In genomic region chr2:7270051-7270450, GRCm38 (mm10) we compare ENCODE assay signal across 8 mouse cellular contexts.
DNase-seq lines count a peak whose midpoint lies in the region; ATAC-seq and TF ChIP-seq lines count a peak whose summit lies in the region.

No protein-coding gene starts in this region.

- H3K4me3 ChIP-seq in CH12.LX (replicated peaks in 1 of 3; ENCODE audit: low read depth in 2 of 3, low read length in 2 of 3, poor library complexity in 1 of 3): no peak overlapping the region
- no peak overlapping the region for H3K4me3 ChIP-seq in gastrocnemius, adult 2 months
- H3K4me3 ChIP-seq in hindbrain, embryonic 10.5 days: no peak overlapping the region
- no peak overlapping the region for H3K4me3 ChIP-seq in forebrain, embryonic 16.5 days (replicated peaks; ENCODE audit: low read length)
- H3K4me3 ChIP-seq in midbrain, embryonic 13.5 days (replicated peaks): no peak overlapping the region

- H3K79me2 ChIP-seq in CH12.LX (replicated peaks; ENCODE audit: control insufficient read depth, extremely low read depth, insufficient read depth, poor library complexity, severe bottlenecking): no peaks in the 10 kb centered on the region

- no peak overlapping the region for H3K9ac ChIP-seq in CH12.LX (ENCODE audit: insufficient read depth, low read depth)
- H3K9ac ChIP-seq in forebrain, embryonic 16.5 days (replicated peaks; ENCODE audit: low read depth, low read length): no peak overlapping the region
- no peak overlapping the region for H3K9ac ChIP-seq in midbrain, embryonic 13.5 days (replicated peaks)

- TF ChIP-seq POLR2A in CH12.LX (IDR thresholded peaks at IDR 0.05; ENCODE audit: low read depth, low read length): no peak

- DNase-seq in CH12.LX (ENCODE audit: extremely low read depth): peak; percentile 9
- peak; percentile 28 for DNase-seq in gastrocnemius, adult 2 months
- peak; percentile 57 to 95 for DNase-seq in left cerebral cortex, adult 8-10 months (ENCODE audit: low spot score in 2 of 2)
- peak; percentile 90 to 93 for DNase-seq in right cerebral cortex, postnatal 36 days (ENCODE audit: low spot score in 2 of 2)
- DNase-seq in hindbrain, embryonic 10.5 days (ENCODE audit: low spot score): no peak
- no peak for DNase-seq in cerebellum, postnatal 25 days

- in situ Hi-C loops in CH12.LX (cut with MboI; ENCODE audit: low pct_ligation_motif_present, low pct_unique_long_range_greater_than_20kb, low sequenced_read_pairs): no loop called here

- no peak for TF ChIP-seq EP300 in CH12.LX (IDR thresholded peaks at IDR 0.05; ENCODE audit: low read length)

- no peaks in the 10 kb centered on the region for H3K9me3 ChIP-seq in CH12.LX (replicated peaks; ENCODE audit: low read length)
- no peaks in the 10 kb centered on the region for H3K9me3 ChIP-seq in hindbrain, embryonic 10.5 days
- no peaks in the 10 kb centered on the region for H3K9me3 ChIP-seq in forebrain, embryonic 16.5 days (ENCODE audit: control insufficient read depth, low read length)
- no peaks in the 10 kb centered on the region for H3K9me3 ChIP-seq in midbrain, embryonic 13.5 days

- no peaks in the 10 kb centered on the region for H3K27me3 ChIP-seq in CH12.LX (replicated peaks)
- no peaks in the 10 kb centered on the region for H3K27me3 ChIP-seq in hindbrain, embryonic 10.5 days (ENCODE audit: insufficient read depth, poor library complexity, severe bottlenecking)
- no peaks in the 10 kb centered on the region for H3K27me3 ChIP-seq in forebrain, embryonic 16.5 days (replicated peaks; ENCODE audit: control insufficient read depth, insufficient read depth, low read length)
- no peaks in the 10 kb centered on the region for H3K27me3 ChIP-seq in midbrain, embryonic 13.5 days

- no peak for TF ChIP-seq RAD21 in CH12.LX (IDR thresholded peaks at IDR 0.05; ENCODE audit: low read depth, low read length)

- no peak overlapping the region for H3K4me2 ChIP-seq in CH12.LX (ENCODE audit: insufficient read depth, low read depth, poor library complexity, severe bottlenecking)
- H3K4me2 ChIP-seq in forebrain, embryonic 16.5 days (ENCODE audit: low read length): no peak overlapping the region
- H3K4me2 ChIP-seq in midbrain, embryonic 13.5 days (replicated peaks): no peak overlapping the region

- dilution Hi-C loops in CH12.LX (cut with MboI; ENCODE audit: extremely low pct_ligation_motif_present, extremely low pct_unique_long_range_greater_than_20kb, low sequenced_read_pairs): no loop called here

- no peaks in the 10 kb centered on the region for H3K36me3 ChIP-seq in CH12.LX (replicated peaks in 1 of 2; ENCODE audit: control insufficient read depth in 1 of 2, insufficient read depth in 1 of 2, low read length in 1 of 2)
- no peaks in the 10 kb centered on the region for H3K36me3 ChIP-seq in hindbrain, embryonic 10.5 days
- no peaks in the 10 kb centered on the region for H3K36me3 ChIP-seq in forebrain, embryonic 16.5 days (ENCODE audit: control insufficient read depth, insufficient read depth)
- no peaks in the 10 kb centered on the region for H3K36me3 ChIP-seq in midbrain, embryonic 13.5 days

- H3K27ac ChIP-seq in CH12.LX (ENCODE audit: insufficient read depth, low read depth): no peak overlapping the region
- no peak overlapping the region for H3K27ac ChIP-seq in gastrocnemius, adult 2 months
- H3K27ac ChIP-seq in hindbrain, embryonic 10.5 days: no peak overlapping the region
- no peak overlapping the region for H3K27ac ChIP-seq in forebrain, embryonic 16.5 days (ENCODE audit: low read length)
- H3K27ac ChIP-seq in midbrain, embryonic 13.5 days: no peak overlapping the region

- no peak for ATAC-seq in forebrain, embryonic 16.5 days
- ATAC-seq in midbrain, embryonic 13.5 days: no peak

- no peak for TF ChIP-seq CTCF in CH12.LX (conservative IDR thresholded peaks at IDR 0.05 in 1 of 2, IDR thresholded peaks at IDR 0.05 in 1 of 2; ENCODE audit: low read depth in 2 of 2, low read length in 2 of 2)
- no peak for TF ChIP-seq CTCF in gastrocnemius, adult 2 months (IDR thresholded peaks at IDR 0.05)

- peaks cover 0 to 3% of the 10 kb centered on the region in 2 experiments; a peak in 1 of 4 replicates for H3K4me1 ChIP-seq in CH12.LX (ENCODE audit: control insufficient read depth in 1 of 2, insufficient read depth in 2 of 2)
- H3K4me1 ChIP-seq in hindbrain, embryonic 10.5 days (replicated peaks): peaks cover 4% of the 10 kb centered on the region; the same call in 1 of the 2 replicates
- no peaks in the 10 kb centered on the region; the same call in 1 of the 2 replicates for H3K4me1 ChIP-seq in forebrain, embryonic 16.5 days (replicated peaks; ENCODE audit: control insufficient read depth, insufficient read depth, low read length)
- H3K4me1 ChIP-seq in midbrain, embryonic 13.5 days (replicated peaks): no peaks in the 10 kb centered on the region

- intact Hi-C loops in gastrocnemius, adult 2 months (cut with DNase I): no loop called here

- 77% methylated on average over 7 of the region's 7 CpGs for WGBS in hindbrain, embryonic 10.5 days
- 81% methylated on average over 7 of the region's 7 CpGs for WGBS in forebrain, embryonic 16.5 days
- WGBS in midbrain, embryonic 13.5 days: 84% methylated on average over 7 of the region's 7 CpGs

TF ChIP-seq in CH12.LX, 34 proteins besides CTCF, POLR2A, EP300 and RAD21:
- 0 out of 2 replicates have a peak, but pooled peaks have one; percentile 30 for TF ChIP-seq MXI1 (IDR thresholded peaks at IDR 0.05; ENCODE audit: low read depth, low read length)
- TF ChIP-seq MYC (IDR thresholded peaks at IDR 0.05; ENCODE audit: low read depth, low read length): 0 out of 2 replicates have a peak, but pooled peaks have one; percentile 17
- TF ChIP-seq TCF12 (IDR thresholded peaks at IDR 0.05; ENCODE audit: low read depth, low read length): no peak

Comparison
In these comparisons a context has a peak if more than half of its experiments do, and no peak if none do; other contexts are left out.
1. DNase-seq: peak in CH12.LX (single experiment), gastrocnemius, adult 2 months (single experiment), left cerebral cortex, adult 8-10 months (2 of 2) and right cerebral cortex, postnatal 36 days (2 of 2); none in hindbrain, embryonic 10.5 days (single experiment) and cerebellum, postnatal 25 days (0 of 2).